Mouse (Mus musculus): ENCODE data around the gene Tmem270. TPM values are rescaled to one million over a fixed set of nuclear protein-coding genes. Genes with fewer than 3 reads are reported as not detected.
A peak's percentile ranks its signal among the peaks of the same experiment; 100 is the strongest.

Gene Tmem270
- polyA plus RNA-seq, 1 experiment = 293 TPM

DNA sequence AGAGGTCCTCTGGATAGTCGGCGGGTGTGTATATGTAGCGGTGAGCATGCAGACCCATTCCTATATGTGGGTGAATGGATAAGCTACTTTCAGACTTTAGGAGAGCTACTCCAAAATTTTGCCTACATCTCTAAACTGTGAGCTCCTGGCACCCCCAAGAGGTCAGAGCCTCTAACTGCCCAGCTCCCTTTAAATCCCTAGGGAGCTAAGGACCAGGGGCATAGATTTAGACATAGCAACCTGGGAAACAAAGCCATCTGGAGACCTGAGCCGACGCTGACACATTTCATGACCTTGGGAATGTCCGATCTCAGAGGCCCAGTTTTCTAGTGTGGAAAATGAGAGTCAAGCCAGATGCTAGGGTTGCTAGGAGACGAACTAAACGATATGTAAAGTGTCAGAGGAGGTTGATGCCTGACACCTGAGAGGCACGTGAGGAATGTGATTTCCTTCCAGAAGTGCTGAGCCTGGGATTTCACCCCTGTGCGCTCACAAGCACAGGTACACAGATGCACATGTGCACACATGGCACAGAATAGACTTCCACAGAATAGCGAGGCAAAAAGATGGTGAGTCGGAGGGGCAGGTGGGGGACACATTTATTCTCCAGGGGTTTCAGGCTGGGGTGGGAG, 5.4 kb downstream of the Tmem270 start:
- Histone ChIP-seq H3K27me3 (ENCODE audit: control insufficient read depth, insufficient read depth, low read length) (no peaks in the 10 kb centered on the region), H3K27ac (ENCODE audit: control insufficient read depth, insufficient read depth, low read depth, low read length) (no peak overlapping the region), H3K36me3 (ENCODE audit: control insufficient read depth, insufficient read depth, low read length) (no peaks in the 10 kb centered on the region), H3K4me3 (ENCODE audit: control insufficient read depth, low read depth, low read length) (no peak overlapping the region), H3K4me1 (ENCODE audit: control insufficient read depth, insufficient read depth, low read length) (no peaks in the 10 kb centered on the region)
- TF ChIP-seq POLR2A (IDR thresholded peaks at IDR 0.05; ENCODE audit: control insufficient read depth, low read depth, low read length) (no peak), CTCF (IDR thresholded peaks at IDR 0.05; ENCODE audit: control insufficient read depth, insufficient read depth, insufficient replicate concordance, low read depth, low read length) (no peak)

DNA sequence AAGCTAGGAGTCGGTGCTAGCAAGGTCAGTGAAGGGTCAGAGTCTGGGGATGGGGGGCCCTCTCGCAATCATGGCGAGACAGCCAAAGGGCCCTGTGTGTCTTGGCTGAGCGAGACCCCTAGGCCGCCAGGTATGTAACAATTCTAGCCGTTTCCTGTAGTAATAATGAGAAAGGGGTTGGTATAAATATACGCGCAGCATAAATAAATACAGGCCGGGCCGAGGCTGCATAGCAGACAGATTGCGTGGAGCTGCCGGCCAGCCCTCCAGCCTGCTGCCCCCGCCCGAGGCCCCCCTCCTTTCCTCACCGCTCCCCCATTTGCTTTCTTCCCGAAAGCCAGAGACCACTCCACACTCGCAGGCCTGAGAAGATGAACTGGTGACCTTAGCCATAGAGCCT, 8.9 kb downstream of the Tmem270 start:
- no peaks in the 10 kb centered on the region for H3K27me3 ChIP-seq (ENCODE audit: control insufficient read depth, insufficient read depth, low read length)
- H3K27ac ChIP-seq (ENCODE audit: control insufficient read depth, insufficient read depth, low read depth, low read length) = no peak overlapping the region
- no peaks in the 10 kb centered on the region for H3K4me1 ChIP-seq (ENCODE audit: control insufficient read depth, insufficient read depth, low read length)
- H3K4me3 ChIP-seq (ENCODE audit: control insufficient read depth, low read depth, low read length) = no peak overlapping the region
- TF ChIP-seq CTCF (IDR thresholded peaks at IDR 0.05; ENCODE audit: control insufficient read depth, insufficient read depth, insufficient replicate concordance, low read depth, low read length) (no peak), POLR2A (IDR thresholded peaks at IDR 0.05; ENCODE audit: control insufficient read depth, low read depth, low read length) (no peak)
- no peaks in the 10 kb centered on the region for H3K36me3 ChIP-seq (ENCODE audit: control insufficient read depth, insufficient read depth, low read length)

DNA sequence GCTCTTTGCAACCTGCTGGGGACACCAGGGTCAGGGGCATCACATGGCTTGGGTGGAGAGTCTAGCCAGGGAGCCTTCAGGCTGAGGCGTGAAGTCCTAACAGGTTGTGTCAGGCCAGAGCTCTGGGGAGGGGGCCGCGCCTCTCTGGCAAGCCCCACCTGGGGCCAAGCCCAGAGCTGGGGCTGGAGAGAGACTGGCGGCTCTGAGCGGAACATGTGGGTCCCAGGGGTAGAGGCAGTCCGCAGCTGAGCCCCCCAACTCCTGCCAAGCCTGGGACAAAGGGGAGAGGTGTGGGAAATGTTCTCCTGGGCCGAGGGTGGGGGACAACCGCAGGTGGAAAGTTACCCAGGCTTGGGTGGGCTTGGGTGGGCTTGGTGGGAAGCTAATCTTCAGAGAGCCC, 9.6 kb downstream of the Tmem270 start:
- Histone ChIP-seq H3K27ac (ENCODE audit: control insufficient read depth, insufficient read depth, low read depth, low read length) (no peak overlapping the region), H3K4me3 (ENCODE audit: control insufficient read depth, low read depth, low read length) (no peak overlapping the region), H3K36me3 (ENCODE audit: control insufficient read depth, insufficient read depth, low read length) (no peaks in the 10 kb centered on the region), H3K4me1 (ENCODE audit: control insufficient read depth, insufficient read depth, low read length) (no peaks in the 10 kb centered on the region), H3K27me3 (ENCODE audit: control insufficient read depth, insufficient read depth, low read length) (no peaks in the 10 kb centered on the region)
- TF ChIP-seq CTCF (IDR thresholded peaks at IDR 0.05; ENCODE audit: control insufficient read depth, insufficient read depth, insufficient replicate concordance, low read depth, low read length) (no peak), POLR2A (IDR thresholded peaks at IDR 0.05; ENCODE audit: control insufficient read depth, low read depth, low read length) (no peak)

DNA sequence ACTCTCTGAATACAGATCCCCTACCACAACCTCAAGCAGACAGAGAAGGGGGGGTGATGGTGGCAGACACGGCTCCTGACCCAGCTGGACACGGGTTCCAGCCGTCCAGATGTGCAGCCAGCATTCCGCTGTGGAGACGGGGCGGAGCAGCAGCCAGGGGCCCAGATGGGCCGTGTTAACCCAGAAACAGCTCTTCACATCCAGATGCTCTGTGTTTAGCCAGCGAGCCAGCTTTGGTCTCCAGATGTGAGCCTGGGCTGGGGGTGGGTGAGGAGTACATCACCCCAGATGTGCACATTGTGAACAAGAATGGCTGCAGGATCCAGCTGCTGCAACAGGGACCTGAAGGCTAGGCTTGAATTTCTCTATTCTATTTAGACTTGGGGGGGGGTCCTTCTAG, 11.2 kb downstream of the Tmem270 start:
- Histone ChIP-seq H3K4me3 (ENCODE audit: control insufficient read depth, low read depth, low read length) (no peak overlapping the region), H3K27ac (ENCODE audit: control insufficient read depth, insufficient read depth, low read depth, low read length) (no peak overlapping the region), H3K4me1 (ENCODE audit: control insufficient read depth, insufficient read depth, low read length) (no peaks in the 10 kb centered on the region), H3K36me3 (ENCODE audit: control insufficient read depth, insufficient read depth, low read length) (no peaks in the 10 kb centered on the region), H3K27me3 (ENCODE audit: control insufficient read depth, insufficient read depth, low read length) (no peaks in the 10 kb centered on the region)
- TF ChIP-seq CTCF (IDR thresholded peaks at IDR 0.05; ENCODE audit: control insufficient read depth, insufficient read depth, insufficient replicate concordance, low read depth, low read length) (no peak), POLR2A (IDR thresholded peaks at IDR 0.05; ENCODE audit: control insufficient read depth, low read depth, low read length) (no peak)

DNA sequence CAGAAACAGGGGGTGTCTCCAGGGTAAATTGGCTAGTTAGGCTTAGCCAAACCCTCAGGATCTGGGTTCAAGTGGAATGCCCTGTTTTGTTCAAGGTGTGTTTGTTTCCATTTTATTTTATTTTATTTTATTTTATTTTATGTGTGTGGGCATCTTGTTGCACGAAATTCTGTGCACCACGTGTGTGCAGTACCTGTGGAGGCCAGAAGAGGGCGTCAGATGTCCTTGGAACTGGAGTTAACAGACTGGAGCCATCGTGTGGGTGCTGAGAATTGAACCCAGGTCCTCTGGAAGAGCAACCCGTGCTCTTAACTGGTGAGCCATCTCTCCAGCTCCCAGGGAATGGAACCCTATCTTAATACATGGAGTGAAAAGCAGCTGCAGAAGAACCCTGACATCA, 13.8 kb downstream of the Tmem270 start:
- Histone ChIP-seq H3K36me3 (ENCODE audit: control insufficient read depth, insufficient read depth, low read length) (no peaks in the 10 kb centered on the region), H3K27me3 (ENCODE audit: control insufficient read depth, insufficient read depth, low read length) (no peaks in the 10 kb centered on the region), H3K27ac (ENCODE audit: control insufficient read depth, insufficient read depth, low read depth, low read length) (no peak overlapping the region), H3K4me1 (ENCODE audit: control insufficient read depth, insufficient read depth, low read length) (peaks cover 2% of the 10 kb centered on the region; the same call in 1 of the 2 replicates), H3K4me3 (ENCODE audit: control insufficient read depth, low read depth, low read length) (no peak overlapping the region)
- peak; percentile 74; the same call in 1 of the 2 replicates for TF ChIP-seq CTCF (IDR thresholded peaks at IDR 0.05; ENCODE audit: control insufficient read depth, insufficient read depth, insufficient replicate concordance, low read depth, low read length)
- no peak for TF ChIP-seq POLR2A (IDR thresholded peaks at IDR 0.05; ENCODE audit: control insufficient read depth, low read depth, low read length)

DNA sequence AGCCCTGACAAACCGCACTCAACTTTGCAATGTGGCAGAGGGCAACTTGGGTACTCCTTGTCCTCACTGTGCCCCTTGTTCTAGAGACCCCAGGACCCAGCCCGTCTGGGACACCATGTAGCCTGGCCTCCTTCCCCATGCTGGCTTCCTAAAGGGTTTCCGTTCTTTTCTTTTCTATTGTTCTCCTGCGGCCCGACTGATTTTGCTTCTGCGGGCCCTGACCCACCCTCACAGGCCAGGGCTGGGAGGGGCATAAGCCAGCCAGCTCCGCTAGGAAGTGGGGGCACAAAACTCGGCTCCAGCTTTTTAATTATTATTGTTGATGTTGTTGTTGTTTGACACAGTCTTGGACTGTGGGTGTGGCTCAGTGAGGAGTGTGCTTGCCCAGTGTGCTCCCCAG, 15.0 kb downstream of the Tmem270 start:
- Histone ChIP-seq H3K36me3 (ENCODE audit: control insufficient read depth, insufficient read depth, low read length) (no peaks in the 10 kb centered on the region), H3K27me3 (ENCODE audit: control insufficient read depth, insufficient read depth, low read length) (no peaks in the 10 kb centered on the region), H3K4me3 (ENCODE audit: control insufficient read depth, low read depth, low read length) (no peak overlapping the region), H3K27ac (ENCODE audit: control insufficient read depth, insufficient read depth, low read depth, low read length) (no peak overlapping the region), H3K4me1 (ENCODE audit: control insufficient read depth, insufficient read depth, low read length) (peaks cover 2% of the 10 kb centered on the region; the same call in 1 of the 2 replicates)
- TF ChIP-seq POLR2A (IDR thresholded peaks at IDR 0.05; ENCODE audit: control insufficient read depth, low read depth, low read length) = no peak
- no peak for TF ChIP-seq CTCF (IDR thresholded peaks at IDR 0.05; ENCODE audit: control insufficient read depth, insufficient read depth, insufficient replicate concordance, low read depth, low read length)

DNA sequence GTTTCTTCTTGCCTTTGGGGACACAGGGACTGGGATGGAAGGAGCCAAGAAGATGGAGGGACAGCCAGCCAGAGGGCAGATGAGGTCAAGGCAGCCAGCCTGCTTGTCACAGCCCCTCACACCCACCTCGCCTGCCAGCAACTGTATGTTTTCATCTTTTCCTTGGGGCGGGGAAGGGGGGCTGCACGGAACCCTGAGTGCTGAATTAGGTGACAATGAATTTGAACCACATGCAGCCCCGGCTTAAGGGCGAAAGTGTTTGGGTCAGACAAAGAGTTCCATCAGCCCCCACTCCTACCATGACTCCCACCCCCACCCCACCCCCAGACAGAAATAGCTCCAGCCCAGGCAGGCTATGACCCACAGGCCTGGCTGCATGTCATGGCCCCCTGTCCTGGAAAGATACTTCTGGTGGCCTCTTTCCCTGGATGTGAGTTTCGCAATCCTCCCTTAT, 15.9 kb downstream of the Tmem270 start:
- peaks cover 2% of the 10 kb centered on the region; the same call in 1 of the 2 replicates for H3K4me1 ChIP-seq (ENCODE audit: control insufficient read depth, insufficient read depth, low read length)
- no peaks in the 10 kb centered on the region for H3K27me3 ChIP-seq (ENCODE audit: control insufficient read depth, insufficient read depth, low read length)
- H3K27ac ChIP-seq (ENCODE audit: control insufficient read depth, insufficient read depth, low read depth, low read length) = no peak overlapping the region
- TF ChIP-seq CTCF (IDR thresholded peaks at IDR 0.05; ENCODE audit: control insufficient read depth, insufficient read depth, insufficient replicate concordance, low read depth, low read length) (no peak), POLR2A (IDR thresholded peaks at IDR 0.05; ENCODE audit: control insufficient read depth, low read depth, low read length) (no peak)
- H3K4me3 ChIP-seq (ENCODE audit: control insufficient read depth, low read depth, low read length) = no peak overlapping the region
- no peaks in the 10 kb centered on the region for H3K36me3 ChIP-seq (ENCODE audit: control insufficient read depth, insufficient read depth, low read length)

All from testis, adult 2 months (tissue).